Mouse (Mus musculus) olfactory bulb, adult 2 months (tissue): ENCODE data around the gene Ints4.

Experiments used
- CTCF ChIP-seq: fragments of 200-500 bp; IDR thresholded peaks from 2 replicates; pipeline ENCODE4 v1.5.1; 2012; ENCODE audit warnings: low read depth, mild to moderate bottlenecking, low read length, moderate library complexity; ENCODE audit not compliant: insufficient read depth
- POLR2A ChIP-seq: fragments of 200-500 bp; IDR thresholded peaks from 2 replicates; pipeline ENCODE4 v1.6.1; 2012; ENCODE audit warnings: mild to moderate bottlenecking, low read depth, low read length, moderate library complexity; ENCODE audit not compliant: insufficient read depth

GRCm38 (mm10) chr7:97536571-97536970, 55.8 kb downstream of the Ints4 start:
- TF ChIP-seq CTCF = no peak
- no peak for TF ChIP-seq POLR2A
